Mouse (Mus musculus): ENCODE measurements around the gene Kmt2a. TPM values are rescaled to one million over a fixed set of nuclear protein-coding genes. Genes with fewer than 3 reads are reported as not detected.

The Kmt2a gene
- polyA plus RNA-seq, 1 experiment from 2014 or later: 14.1 TPM

DNA sequence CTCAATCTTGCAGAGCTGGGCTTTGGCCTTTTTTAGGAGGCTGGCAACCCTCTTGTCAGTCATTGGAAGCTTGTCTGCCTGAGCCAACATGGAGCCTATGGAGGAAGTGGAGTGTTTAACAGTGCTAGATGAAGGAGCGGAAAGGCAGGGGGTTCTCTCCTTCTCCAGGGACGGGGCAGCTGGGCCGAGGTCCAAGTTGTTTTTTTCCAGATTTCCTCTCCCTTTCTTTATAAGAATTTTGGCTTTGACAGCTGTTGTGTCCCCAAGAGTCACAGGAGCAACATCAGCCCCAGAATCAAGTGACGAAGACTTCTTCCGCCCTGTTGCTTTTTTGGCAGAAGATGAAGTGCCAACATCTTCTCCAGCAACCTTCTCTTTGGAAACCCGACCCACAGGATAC lies 33.6 kb downstream of the Kmt2a start:
- no peaks in the 10 kb centered on the region for H3K4me1 ChIP-seq (ENCODE audit: control insufficient read depth, insufficient read depth, low read length)
- 82% methylated on average over 6 of the region's 6 CpGs for WGBS
- no peak for ATAC-seq
- no peak overlapping the region for H3K9ac ChIP-seq (ENCODE audit: low read depth, low read length)
- H3K9me3 ChIP-seq (replicated peaks; ENCODE audit: control insufficient read depth, low read length, poor library complexity, severe bottlenecking): no peaks in the 10 kb centered on the region
- no peak overlapping the region for H3K4me2 ChIP-seq (ENCODE audit: low read length)
- no peak overlapping the region for H3K27ac ChIP-seq (ENCODE audit: low read length)
- peaks cover 43% of the 10 kb centered on the region for H3K36me3 ChIP-seq (ENCODE audit: control insufficient read depth, insufficient read depth, low read length)
- no peak overlapping the region for H3K4me3 ChIP-seq (ENCODE audit: low read depth, low read length)
- H3K27me3 ChIP-seq (ENCODE audit: control insufficient read depth, insufficient read depth, low read depth, low read length): no peaks in the 10 kb centered on the region

DNA sequence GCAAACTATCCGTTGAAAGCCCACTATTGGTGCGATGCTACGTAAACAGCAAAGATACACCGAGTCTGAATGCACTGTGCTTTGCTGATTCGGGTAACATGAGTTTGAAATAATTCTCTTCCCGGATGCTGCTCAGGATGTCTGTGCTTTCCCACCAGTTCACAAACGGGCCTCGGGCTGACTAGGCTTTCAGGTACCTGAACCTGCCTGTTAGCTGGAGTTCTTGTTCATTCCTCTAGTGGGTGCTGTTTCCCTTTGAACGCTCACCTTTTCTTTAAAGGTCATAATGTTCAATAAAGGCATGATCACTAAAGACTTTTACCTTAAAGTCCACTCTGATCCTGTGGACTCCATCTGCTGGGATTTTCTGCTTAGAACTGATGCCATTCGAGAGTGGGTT lies 39.9 kb downstream of the Kmt2a start:
- no peaks in the 10 kb centered on the region for H3K27me3 ChIP-seq (ENCODE audit: control insufficient read depth, insufficient read depth, low read depth, low read length)
- H3K4me3 ChIP-seq (ENCODE audit: low read depth, low read length): no peak overlapping the region
- H3K9me3 ChIP-seq (replicated peaks; ENCODE audit: control insufficient read depth, low read length, poor library complexity, severe bottlenecking): no peaks in the 10 kb centered on the region
- peaks cover 44% of the 10 kb centered on the region for H3K36me3 ChIP-seq (ENCODE audit: control insufficient read depth, insufficient read depth, low read length)
- H3K4me2 ChIP-seq (ENCODE audit: low read length): no peak overlapping the region
- H3K9ac ChIP-seq (ENCODE audit: low read depth, low read length): no peak overlapping the region
- ATAC-seq: no peak
- no peak overlapping the region for H3K27ac ChIP-seq (ENCODE audit: low read length)
- H3K4me1 ChIP-seq (ENCODE audit: control insufficient read depth, insufficient read depth, low read length): no peaks in the 10 kb centered on the region
- WGBS: 90% methylated on average over 10 of the region's 10 CpGs

DNA sequence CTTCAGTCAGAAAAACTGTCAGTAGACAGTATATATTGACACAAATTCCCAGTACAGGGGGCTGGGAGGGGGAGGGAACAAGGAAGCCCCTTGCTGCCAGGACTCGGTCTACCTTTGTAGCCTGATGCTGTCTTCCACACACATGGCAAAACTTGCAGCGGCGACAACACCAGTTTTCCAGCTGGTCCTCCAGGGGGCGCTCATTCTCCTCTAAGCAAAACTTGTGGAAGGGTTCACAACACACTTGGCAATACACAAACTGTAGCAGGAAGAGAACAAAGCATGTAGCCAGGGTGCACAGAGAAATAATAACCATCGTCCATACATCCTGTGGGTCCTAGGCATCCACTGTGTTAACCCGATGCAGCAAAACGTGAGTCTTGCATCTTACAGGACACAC lies 44.7 kb downstream of the Kmt2a start:
- H3K9me3 ChIP-seq (replicated peaks; ENCODE audit: control insufficient read depth, low read length, poor library complexity, severe bottlenecking): no peaks in the 10 kb centered on the region
- H3K4me2 ChIP-seq (ENCODE audit: low read length): no peak overlapping the region
- no peaks in the 10 kb centered on the region for H3K4me1 ChIP-seq (ENCODE audit: control insufficient read depth, insufficient read depth, low read length)
- H3K4me3 ChIP-seq (ENCODE audit: low read depth, low read length): no peak overlapping the region
- WGBS: 50% methylated on average over 7 of the region's 7 CpGs
- H3K27ac ChIP-seq (ENCODE audit: low read length): no peak overlapping the region
- ATAC-seq: no peak
- peaks cover 50% of the 10 kb centered on the region for H3K36me3 ChIP-seq (ENCODE audit: control insufficient read depth, insufficient read depth, low read length)
- no peak overlapping the region for H3K9ac ChIP-seq (ENCODE audit: low read depth, low read length)
- H3K27me3 ChIP-seq (ENCODE audit: control insufficient read depth, insufficient read depth, low read depth, low read length): no peaks in the 10 kb centered on the region

DNA sequence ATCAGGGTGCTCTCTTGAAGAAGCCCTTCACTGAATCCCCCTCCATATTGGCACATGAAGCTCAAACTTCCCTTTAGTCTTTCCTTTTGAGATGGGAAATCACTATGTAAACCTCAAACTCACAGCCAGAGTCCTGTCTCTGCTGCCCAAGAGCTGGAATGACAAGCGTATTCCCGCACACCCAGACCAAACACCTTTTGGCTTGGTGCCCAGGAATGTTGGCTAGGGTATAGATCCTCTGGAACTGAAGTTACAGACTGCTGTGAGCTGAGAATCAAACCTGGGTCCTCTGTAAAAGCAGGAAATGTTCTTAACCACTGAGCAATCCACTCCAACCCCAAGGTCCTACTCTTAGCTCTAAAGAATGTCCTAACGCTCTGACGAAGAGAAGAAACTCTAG lies 48.7 kb downstream of the Kmt2a start:
- 84% methylated on average over 4 of the region's 4 CpGs for WGBS
- no peak for ATAC-seq
- H3K4me3 ChIP-seq (ENCODE audit: low read depth, low read length): no peak overlapping the region
- no peaks in the 10 kb centered on the region for H3K4me1 ChIP-seq (ENCODE audit: control insufficient read depth, insufficient read depth, low read length)
- H3K9me3 ChIP-seq (replicated peaks; ENCODE audit: control insufficient read depth, low read length, poor library complexity, severe bottlenecking): no peaks in the 10 kb centered on the region
- no peak overlapping the region for H3K9ac ChIP-seq (ENCODE audit: low read depth, low read length)
- H3K36me3 ChIP-seq (ENCODE audit: control insufficient read depth, insufficient read depth, low read length): peaks cover 48% of the 10 kb centered on the region
- no peak overlapping the region for H3K4me2 ChIP-seq (ENCODE audit: low read length)
- no peak overlapping the region for H3K27ac ChIP-seq (ENCODE audit: low read length)
- H3K27me3 ChIP-seq (ENCODE audit: control insufficient read depth, insufficient read depth, low read depth, low read length): no peaks in the 10 kb centered on the region

DNA sequence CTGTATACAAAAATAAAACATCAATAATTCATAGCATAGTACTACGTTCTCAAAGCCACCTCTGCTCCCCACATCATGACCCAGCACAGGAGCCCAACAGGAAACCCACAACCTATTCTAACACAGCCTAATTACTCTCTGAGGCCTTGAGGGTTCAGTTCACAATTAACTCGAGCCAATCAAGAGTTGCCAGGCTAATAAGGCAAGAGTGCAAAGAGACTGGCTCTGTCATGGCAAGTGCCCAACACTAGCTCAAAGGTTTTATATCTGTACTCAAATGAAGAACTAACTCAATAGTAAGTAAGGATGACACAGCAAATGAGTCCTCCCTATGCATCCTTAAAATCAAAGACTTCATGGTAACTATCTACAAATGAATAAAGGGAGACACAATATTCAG lies 50.6 kb downstream of the Kmt2a start:
- WGBS: 77% methylated on average over 2 of the region's 2 CpGs

DNA sequence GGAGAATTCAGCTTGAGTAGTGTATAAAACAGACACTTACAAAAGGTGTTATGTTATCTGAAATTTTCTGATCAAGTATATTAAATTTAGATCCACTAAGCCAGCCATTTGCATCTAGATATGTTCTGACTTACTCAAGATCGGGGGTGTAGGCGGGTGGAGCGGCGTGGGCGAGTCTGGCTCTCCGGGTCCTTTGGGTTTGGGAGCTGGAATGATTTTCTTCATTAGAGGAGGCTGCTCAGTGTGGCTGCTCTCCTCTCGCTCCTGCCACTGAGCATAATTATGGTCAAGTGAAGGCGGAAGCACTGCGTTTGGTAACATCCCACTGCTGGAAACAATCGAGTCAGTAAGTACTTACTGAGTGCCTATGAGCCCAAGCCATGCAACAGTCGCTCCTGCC lies 52.2 kb downstream of the Kmt2a start:
- H3K4me3 ChIP-seq (ENCODE audit: low read depth, low read length): no peak overlapping the region
- no peaks in the 10 kb centered on the region for H3K4me1 ChIP-seq (ENCODE audit: control insufficient read depth, insufficient read depth, low read length)
- peaks cover 53% of the 10 kb centered on the region for H3K36me3 ChIP-seq (ENCODE audit: control insufficient read depth, insufficient read depth, low read length)
- H3K4me2 ChIP-seq (ENCODE audit: low read length): no peak overlapping the region
- H3K9me3 ChIP-seq (replicated peaks; ENCODE audit: control insufficient read depth, low read length, poor library complexity, severe bottlenecking): no peaks in the 10 kb centered on the region
- WGBS: 97% methylated on average over 11 of the region's 11 CpGs
- no peak overlapping the region for H3K9ac ChIP-seq (ENCODE audit: low read depth, low read length)
- H3K27ac ChIP-seq (ENCODE audit: low read length): no peak overlapping the region
- no peaks in the 10 kb centered on the region for H3K27me3 ChIP-seq (ENCODE audit: control insufficient read depth, insufficient read depth, low read depth, low read length)
- ATAC-seq: no peak

More for the DNA sequence above, 50.6 kb downstream of the Kmt2a start:
- peaks cover 50% of the 10 kb centered on the region for H3K36me3 ChIP-seq (ENCODE audit: control insufficient read depth, insufficient read depth, low read length)
- H3K9me3 ChIP-seq (replicated peaks; ENCODE audit: control insufficient read depth, low read length, poor library complexity, severe bottlenecking): no peaks in the 10 kb centered on the region
- H3K27me3 ChIP-seq (ENCODE audit: control insufficient read depth, insufficient read depth, low read depth, low read length): no peaks in the 10 kb centered on the region
- H3K9ac ChIP-seq (ENCODE audit: low read depth, low read length): no peak overlapping the region
- ATAC-seq: no peak
- no peak overlapping the region for H3K4me2 ChIP-seq (ENCODE audit: low read length)
- H3K27ac ChIP-seq (ENCODE audit: low read length): no peak overlapping the region
- no peaks in the 10 kb centered on the region for H3K4me1 ChIP-seq (ENCODE audit: control insufficient read depth, insufficient read depth, low read length)
- H3K4me3 ChIP-seq (ENCODE audit: low read depth, low read length): no peak overlapping the region

DNA sequence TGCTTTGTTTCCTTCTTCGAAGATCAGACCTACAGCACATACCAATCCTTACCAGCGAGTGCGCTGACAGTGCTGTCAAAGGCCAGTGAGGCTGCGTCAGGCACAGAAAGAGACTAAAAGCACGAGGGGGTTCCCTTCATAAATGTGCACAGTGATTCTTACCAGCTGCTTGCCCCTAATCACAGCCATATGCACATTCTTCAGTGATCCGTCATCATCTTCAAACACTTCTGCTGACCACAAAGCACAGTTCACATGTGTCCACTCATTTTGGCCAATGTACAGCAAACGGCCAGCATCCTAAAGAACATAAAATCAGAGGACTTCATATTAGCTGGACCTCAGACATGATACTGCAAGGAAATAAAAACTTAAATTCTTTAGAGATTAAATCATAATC lies 54.4 kb downstream of the Kmt2a start:
- H3K4me1 ChIP-seq (ENCODE audit: control insufficient read depth, insufficient read depth, low read length): no peaks in the 10 kb centered on the region
- H3K27ac ChIP-seq (ENCODE audit: low read length): no peak overlapping the region
- no peak for ATAC-seq
- H3K36me3 ChIP-seq (ENCODE audit: control insufficient read depth, insufficient read depth, low read length): peaks cover 53% of the 10 kb centered on the region
- H3K27me3 ChIP-seq (ENCODE audit: control insufficient read depth, insufficient read depth, low read depth, low read length): no peaks in the 10 kb centered on the region
- WGBS: 91% methylated on average over 7 of the region's 7 CpGs
- no peak overlapping the region for H3K4me3 ChIP-seq (ENCODE audit: low read depth, low read length)
- H3K9me3 ChIP-seq (replicated peaks; ENCODE audit: control insufficient read depth, low read length, poor library complexity, severe bottlenecking): no peaks in the 10 kb centered on the region
- H3K9ac ChIP-seq (ENCODE audit: low read depth, low read length): no peak overlapping the region
- no peak overlapping the region for H3K4me2 ChIP-seq (ENCODE audit: low read length)

DNA sequence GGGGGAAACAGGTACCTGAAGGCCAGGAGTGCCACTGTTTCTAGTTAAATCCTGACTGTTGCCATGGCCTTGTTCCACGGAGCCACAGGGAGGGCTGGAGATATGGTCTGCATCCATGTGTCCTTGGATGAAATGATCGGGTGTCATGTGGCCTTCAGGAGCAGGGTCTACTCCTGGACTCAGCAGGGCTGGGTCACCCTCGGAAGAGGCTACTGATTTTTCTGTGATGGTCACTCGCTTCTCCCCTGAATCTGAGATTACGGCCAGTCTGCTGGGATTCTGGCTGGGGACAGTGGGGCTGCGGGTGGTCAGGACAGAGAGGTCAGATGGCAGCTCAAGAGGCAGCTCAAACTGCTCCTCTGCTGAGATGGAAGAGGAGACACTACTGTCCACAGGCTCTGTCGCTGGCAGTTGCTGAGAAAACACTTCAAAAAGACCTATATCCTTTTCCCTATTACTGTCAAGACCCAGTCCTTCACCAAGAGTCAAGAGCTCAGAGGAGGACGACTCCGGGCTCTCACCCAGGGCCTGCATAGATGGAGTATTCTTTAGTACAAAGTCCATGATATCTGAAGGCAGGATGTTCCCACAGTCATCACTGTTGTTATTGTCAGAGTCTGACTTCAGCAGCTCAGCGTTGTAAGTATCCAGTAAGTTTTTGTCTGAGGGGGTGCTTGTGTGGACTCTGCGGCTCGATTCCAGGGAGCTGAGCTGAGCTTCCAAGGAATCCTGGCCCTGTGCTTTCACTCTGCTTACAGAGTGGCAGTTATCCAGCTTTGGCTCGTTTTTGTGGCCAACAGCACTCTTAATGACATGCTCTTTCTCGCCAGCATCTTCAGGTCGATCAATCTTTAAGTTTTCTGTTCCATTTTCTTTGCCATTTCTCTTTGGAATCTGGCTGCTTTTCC lies 60.9 kb downstream of the Kmt2a start:
- no peak for ATAC-seq
- no peak overlapping the region for H3K4me2 ChIP-seq (ENCODE audit: low read length)
- H3K9ac ChIP-seq (ENCODE audit: low read depth, low read length): no peak overlapping the region
- H3K4me1 ChIP-seq (ENCODE audit: control insufficient read depth, insufficient read depth, low read length): no peaks in the 10 kb centered on the region
- WGBS: 92% methylated on average over 15 of the region's 15 CpGs
- H3K36me3 ChIP-seq (ENCODE audit: control insufficient read depth, insufficient read depth, low read length): peaks cover 72% of the 10 kb centered on the region
- no peaks in the 10 kb centered on the region for H3K27me3 ChIP-seq (ENCODE audit: control insufficient read depth, insufficient read depth, low read depth, low read length)
- no peak overlapping the region for H3K27ac ChIP-seq (ENCODE audit: low read length)
- no peaks in the 10 kb centered on the region for H3K9me3 ChIP-seq (replicated peaks; ENCODE audit: control insufficient read depth, low read length, poor library complexity, severe bottlenecking)
- H3K4me3 ChIP-seq (ENCODE audit: low read depth, low read length): no peak overlapping the region

DNA sequence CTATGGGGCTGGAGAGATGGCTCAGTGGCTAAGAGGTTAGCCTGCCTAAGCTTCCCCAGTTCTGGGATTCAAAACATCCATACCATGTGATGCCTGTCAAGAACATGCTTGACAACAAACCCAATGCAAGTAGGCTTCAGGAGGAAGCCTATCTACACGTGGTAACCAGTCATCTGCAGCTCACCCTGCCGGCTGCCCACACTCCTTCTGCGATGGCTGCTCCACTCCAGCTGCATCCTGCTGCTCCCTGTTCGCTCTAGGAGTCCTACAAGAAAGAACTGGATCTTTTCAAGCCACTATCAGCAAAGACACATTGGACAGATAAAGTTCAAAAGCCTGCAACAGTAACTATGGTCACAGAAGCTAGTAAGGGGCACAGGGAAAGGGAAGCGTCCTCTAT lies 63.6 kb downstream of the Kmt2a start:
- 91% methylated on average over 5 of the region's 5 CpGs for WGBS
- H3K27ac ChIP-seq (ENCODE audit: low read length): no peak overlapping the region
- H3K9ac ChIP-seq (ENCODE audit: low read depth, low read length): no peak overlapping the region
- H3K36me3 ChIP-seq (ENCODE audit: control insufficient read depth, insufficient read depth, low read length): peaks cover 72% of the 10 kb centered on the region
- no peak overlapping the region for H3K4me3 ChIP-seq (ENCODE audit: low read depth, low read length)
- no peaks in the 10 kb centered on the region for H3K27me3 ChIP-seq (ENCODE audit: control insufficient read depth, insufficient read depth, low read depth, low read length)
- ATAC-seq: no peak
- no peaks in the 10 kb centered on the region for H3K4me1 ChIP-seq (ENCODE audit: control insufficient read depth, insufficient read depth, low read length)
- no peak overlapping the region for H3K4me2 ChIP-seq (ENCODE audit: low read length)
- no peaks in the 10 kb centered on the region for H3K9me3 ChIP-seq (replicated peaks; ENCODE audit: control insufficient read depth, low read length, poor library complexity, severe bottlenecking)
